Mouse (Mus musculus): ENCODE measurements around the gene Cyp3a16. TPM values are rescaled to one million over a fixed set of nuclear protein-coding genes. Genes with fewer than 3 reads are reported as not detected.
"Not testable (repeated sequence)": the region's sequence is repeated elsewhere in the genome, so short reads cannot be mapped to it uniquely, and the experiment has no call there.

Gene Cyp3a16
- polyA plus RNA-seq, 1 experiment from 2014 or later = not detected

DNA sequence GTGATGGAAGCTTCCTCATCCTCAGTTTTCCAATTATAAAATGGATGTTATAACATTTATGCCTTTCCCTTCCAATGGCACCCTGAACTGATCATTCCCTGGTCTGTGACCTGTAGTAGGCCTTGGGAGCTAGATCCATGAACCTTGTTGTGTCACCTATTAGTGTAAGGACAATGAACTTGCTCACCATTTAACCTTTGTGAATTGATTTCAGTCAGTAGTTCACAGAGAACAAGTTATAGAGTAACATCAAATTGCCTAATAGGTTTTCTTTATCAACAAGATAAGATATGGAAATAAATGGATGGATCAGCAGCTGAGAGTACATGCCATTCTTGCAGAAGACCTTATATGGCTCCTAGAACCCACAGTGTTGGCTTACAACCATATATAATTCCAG, 38.5 kb downstream of the Cyp3a16 start:
- H3K4me2 ChIP-seq (replicated peaks; ENCODE audit: low read depth) = no peak overlapping the region
- H3K27me3 ChIP-seq (replicated peaks; ENCODE audit: control insufficient read depth, insufficient read depth, low read length) = no peaks in the 10 kb centered on the region
- H3K4me1 ChIP-seq (replicated peaks; ENCODE audit: control insufficient read depth, insufficient read depth, low read length) = no peaks in the 10 kb centered on the region
- H3K9ac ChIP-seq (ENCODE audit: low read depth, low read length) = no peak overlapping the region
- TF ChIP-seq CTCF (IDR thresholded peaks at IDR 0.05; ENCODE audit: low read depth) = no peak
- no peak overlapping the region for H3K27ac ChIP-seq (ENCODE audit: low read depth, low read length)
- H3K36me3 ChIP-seq (ENCODE audit: control insufficient read depth, insufficient read depth) = no peaks in the 10 kb centered on the region
- no peak for ATAC-seq
- no peak overlapping the region for H3K4me3 ChIP-seq (ENCODE audit: low read depth, low read length)
- H3K9me3 ChIP-seq (ENCODE audit: control insufficient read depth) = no peaks in the 10 kb centered on the region

DNA sequence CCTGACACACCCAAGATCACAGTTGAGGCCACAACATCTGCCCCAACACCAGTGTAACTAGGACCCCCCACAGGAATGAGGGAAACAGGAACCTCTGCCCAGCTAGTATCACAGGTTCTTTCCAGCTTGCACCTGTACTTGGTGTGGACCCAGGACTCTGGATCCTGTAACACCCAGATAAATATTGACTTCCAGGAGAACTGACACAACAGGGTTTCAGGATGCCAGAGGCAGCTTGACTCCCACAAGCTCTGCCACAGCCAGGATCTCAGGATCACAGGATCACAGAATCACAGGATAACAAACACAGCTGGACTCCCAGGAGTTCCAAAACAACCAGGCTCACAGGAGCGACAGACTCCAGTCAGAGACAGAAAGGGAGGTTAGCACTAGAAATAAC, 47.2 kb downstream of the Cyp3a16 start:
- 73% methylated on average over 1 of the region's 1 CpGs for WGBS
- ATAC-seq = no peak
- no peak overlapping the region for H3K4me2 ChIP-seq (replicated peaks; ENCODE audit: low read depth)
- H3K9ac ChIP-seq (ENCODE audit: low read depth, low read length) = no peak overlapping the region
- no peaks in the 10 kb centered on the region for H3K36me3 ChIP-seq (ENCODE audit: control insufficient read depth, insufficient read depth)
- H3K27ac ChIP-seq (ENCODE audit: low read depth, low read length) = no peak overlapping the region
- no peaks in the 10 kb centered on the region for H3K4me1 ChIP-seq (replicated peaks; ENCODE audit: control insufficient read depth, insufficient read depth, low read length)
- H3K9me3 ChIP-seq (ENCODE audit: control insufficient read depth) = no peaks in the 10 kb centered on the region
- TF ChIP-seq CTCF (IDR thresholded peaks at IDR 0.05; ENCODE audit: low read depth) = no peak
- no peaks in the 10 kb centered on the region for H3K27me3 ChIP-seq (replicated peaks; ENCODE audit: control insufficient read depth, insufficient read depth, low read length)
- H3K4me3 ChIP-seq (ENCODE audit: low read depth, low read length) = no peak overlapping the region

DNA sequence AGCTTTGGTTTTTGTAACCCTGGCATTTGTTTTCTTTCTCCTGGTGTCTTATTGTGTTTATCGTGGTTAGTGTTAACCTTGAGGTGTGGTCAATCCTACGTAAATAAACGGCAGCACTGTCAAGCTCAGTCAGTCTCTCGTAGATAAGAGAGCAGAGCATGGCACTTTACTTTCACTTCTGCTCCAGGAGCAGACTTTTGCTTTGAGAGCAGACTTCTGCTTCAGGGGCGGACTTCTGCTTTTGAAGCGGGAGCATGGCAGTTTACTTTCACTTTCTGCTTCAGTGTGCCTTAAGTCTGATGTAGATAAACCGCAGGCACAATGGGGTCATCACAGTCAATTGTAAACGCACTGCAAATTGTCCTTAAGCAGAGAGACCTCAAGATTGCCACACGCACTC, 54.1 kb downstream of the Cyp3a16 start:
- H3K27ac ChIP-seq (ENCODE audit: low read depth, low read length); H3K36me3 ChIP-seq (ENCODE audit: control insufficient read depth, insufficient read depth); ATAC-seq; H3K4me3 ChIP-seq (ENCODE audit: low read depth, low read length); H3K9ac ChIP-seq (ENCODE audit: low read depth, low read length); H3K27me3 ChIP-seq (replicated peaks; ENCODE audit: control insufficient read depth, insufficient read depth, low read length); H3K4me2 ChIP-seq (replicated peaks; ENCODE audit: low read depth); H3K9me3 ChIP-seq (ENCODE audit: control insufficient read depth); H3K4me1 ChIP-seq (replicated peaks; ENCODE audit: control insufficient read depth, insufficient read depth, low read length): not testable (repeated sequence)
- WGBS = 83% methylated on average over 9 of the region's 9 CpGs

Other genes starting within 250 kb of the Cyp3a16 start
- 32.3 and 35.9 TPM in 2 replicates for gene Zfp655, start 238.0 kb downstream of the Cyp3a16 start, polyA plus RNA-seq (2015; fragmentation: Nextera tagmentation; extraction: Ambion mirVana)
- 0.14 and 0.30 TPM in 2 replicates for gene Zscan25, start 189.2 kb downstream of the Cyp3a16 start, polyA plus RNA-seq (2015; fragmentation: Nextera tagmentation; extraction: Ambion mirVana)
- not detected in 2 replicates for gene Cyp3a57, start 124.4 kb downstream of the Cyp3a16 start, polyA plus RNA-seq (2015; fragmentation: Nextera tagmentation; extraction: Ambion mirVana)
- gene Cyp3a41b, start 115.0 kb upstream of the Cyp3a16 start, polyA plus RNA-seq (2015; fragmentation: Nextera tagmentation; extraction: Ambion mirVana) = not detected in 2 replicates